Mouse (Mus musculus): ENCODE measurements at regions not wholly inside any gene's neighbourhood (a gene's known extent, or its start where the extent isn't known, plus 50 kb on each side); places are given as distances from the start of the nearest gene placed in this dataset.
"Not testable (repeated sequence)": the region's sequence is repeated elsewhere in the genome, so short reads cannot be mapped to it uniquely, and the experiment has no call there.

GRCm38 (mm10) chr4:22803665-22804064, 315.5 kb upstream of the Pou3f2 start:
- no peak for DNase-seq (ENCODE audit: low spot score in 2 of 2)

- DNase-seq (ENCODE audit: low spot score in 2 of 2): no peak
These were observed 304.7 kb upstream of the Pou3f2 start for GRCm38 (mm10) chr4:22792826-22793225.

DNA sequence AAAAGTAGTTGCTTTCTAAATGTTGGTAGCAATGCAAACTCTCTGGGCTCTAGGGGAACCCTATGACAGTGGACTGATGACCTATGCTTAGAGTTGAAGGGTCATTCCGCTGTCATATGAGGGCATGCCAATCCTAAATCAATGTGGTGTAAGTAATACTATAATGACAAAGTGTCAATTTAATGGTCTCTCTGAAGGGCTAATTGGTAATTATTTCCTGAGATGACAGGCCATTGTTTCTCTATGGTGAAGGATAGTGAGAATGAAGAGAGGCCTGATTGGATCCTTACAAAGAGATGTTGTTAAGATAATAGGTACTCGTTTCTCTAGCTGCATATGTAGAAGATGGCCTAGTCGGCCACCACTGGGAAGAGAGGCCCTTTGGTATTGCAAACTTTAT, 299.7 kb upstream of the Pou3f2 start:
- DNase-seq (ENCODE audit: low spot score in 2 of 2): no peak

GRCm38 (mm10) chr4:22763026-22763425, 274.9 kb upstream of the Pou3f2 start:
- DNase-seq (ENCODE audit: low spot score in 2 of 2): not testable (repeated sequence)
